In the genomic region with DNA sequence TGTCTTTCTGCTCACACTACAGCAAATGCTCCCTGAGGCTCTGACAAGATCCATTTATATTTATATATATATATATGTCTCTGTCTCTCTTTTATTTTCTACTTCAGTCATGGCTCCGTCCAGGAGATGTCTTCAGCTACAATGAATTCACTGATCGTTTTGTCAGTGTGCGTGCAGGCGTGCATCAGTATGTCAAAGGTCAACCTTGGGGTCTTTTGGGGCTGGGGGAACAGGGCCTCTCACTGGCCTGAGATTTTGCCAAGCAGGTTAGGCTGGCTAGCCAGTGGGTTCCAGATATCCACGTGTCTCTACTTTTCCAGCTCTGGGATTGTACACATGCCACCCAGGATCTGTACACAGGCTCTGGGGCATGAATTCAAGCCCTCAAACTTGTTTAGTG, we compare ENCODE assay signal across 29 mouse cellular contexts. TPM values are rescaled to one million over a fixed set of nuclear protein-coding genes. Genes with fewer than 3 reads are reported as not detected.
A peak's percentile ranks its signal among the peaks of the same experiment; 100 is the strongest.
DNase-seq lines count a peak whose midpoint lies in the region; ATAC-seq lines count a peak whose summit lies in the region.
"Had no signal": no experiment of that assay in that cellular context is flagged by ENCODE, and none has a peak within 500 bp of the region (broad histone marks: within the 10 kb centered on the region; RNA-seq: fewer than 3 reads in every experiment).

No protein-coding gene starts in this region.

- H3K9me3 ChIP-seq in hindbrain, embryonic 10.5 days, result no peaks in the 10 kb centered on the region
- no peaks in the 10 kb centered on the region for H3K9me3 ChIP-seq in hindbrain, embryonic 16.5 days (ENCODE audit: control insufficient read depth, low read length)
- H3K9me3 ChIP-seq in neural tube, embryonic 15.5 days (replicated peaks), result no peaks in the 10 kb centered on the region
- H3K9me3 ChIP-seq: embryonic facial prominence, embryonic 12.5 days; heart, embryonic 13.5 days; liver, embryonic 13.5 days; midbrain, embryonic 13.5 days had no signal

- H3K36me3 ChIP-seq in hindbrain, embryonic 10.5 days, result peaks cover 59% of the 10 kb centered on the region
- peaks cover 2% of the 10 kb centered on the region for H3K36me3 ChIP-seq in hindbrain, embryonic 16.5 days (ENCODE audit: control insufficient read depth, insufficient read depth, low read length)
- peaks cover 21% of the 10 kb centered on the region for H3K36me3 ChIP-seq in neural tube, embryonic 15.5 days

- no peak for ATAC-seq in hindbrain, embryonic 16.5 days
- ATAC-seq in neural tube, embryonic 15.5 days (ENCODE audit: low FRiP score), result no peak
- ATAC-seq: forebrain, embryonic 16.5 days; intestine, postnatal 0 days; midbrain, embryonic 13.5 days; Patski had no signal

- no peak overlapping the region for H3K4me2 ChIP-seq in hindbrain, embryonic 16.5 days (ENCODE audit: low read length)
- H3K4me2 ChIP-seq in neural tube, embryonic 15.5 days, result no peak overlapping the region
- H3K4me2 ChIP-seq: embryonic facial prominence, embryonic 12.5 days; heart, embryonic 13.5 days; liver, embryonic 13.5 days; midbrain, embryonic 13.5 days had no signal

- H3K9ac ChIP-seq in hindbrain, embryonic 16.5 days (ENCODE audit: low read depth, low read length), result no peak overlapping the region
- no peak overlapping the region for H3K9ac ChIP-seq in neural tube, embryonic 15.5 days (replicated peaks)
- H3K9ac ChIP-seq: embryonic facial prominence, embryonic 12.5 days; heart, embryonic 13.5 days; liver, embryonic 13.5 days; midbrain, embryonic 13.5 days had no signal

- H3K4me3 ChIP-seq in hindbrain, embryonic 10.5 days, result no peak overlapping the region
- H3K4me3 ChIP-seq in hindbrain, embryonic 16.5 days (ENCODE audit: low read length), result no peak overlapping the region
- H3K4me3 ChIP-seq in neural tube, embryonic 15.5 days (replicated peaks), result no peak overlapping the region
- H3K4me3 ChIP-seq: embryonic facial prominence, embryonic 12.5 days; heart, embryonic 13.5 days; liver, embryonic 13.5 days; midbrain, embryonic 13.5 days had no signal

- no peaks in the 10 kb centered on the region for H3K27me3 ChIP-seq in hindbrain, embryonic 10.5 days (ENCODE audit: insufficient read depth, poor library complexity, severe bottlenecking)
- no peaks in the 10 kb centered on the region for H3K27me3 ChIP-seq in hindbrain, embryonic 16.5 days (replicated peaks; ENCODE audit: control insufficient read depth, insufficient read depth, low read length)
- H3K27me3 ChIP-seq in neural tube, embryonic 15.5 days (replicated peaks), result no peaks in the 10 kb centered on the region
- H3K27me3 ChIP-seq: embryonic facial prominence, embryonic 12.5 days; heart, embryonic 13.5 days; liver, embryonic 13.5 days; midbrain, embryonic 13.5 days; Patski had no signal

- peak; percentile 60 for DNase-seq in embryo, embryonic 10 days (ENCODE audit: low spot score)
- no peak for DNase-seq in embryo, embryonic 11 days
- peak; percentile 35 for DNase-seq in hindbrain, embryonic 10.5 days (ENCODE audit: low spot score)
- DNase-seq in neural tube, embryonic 10.5 days (ENCODE audit: extremely low spot score, low spot score), result peak; percentile 19
- DNase-seq in frontal cortex, postnatal 25 days (ENCODE audit: low spot score in 2 of 2), result no peak
- DNase-seq: cerebellum, adult 11 months; cerebellum, adult 9-11 months; gastrocnemius, postnatal 14 days; heart, adult 11 months; heart, postnatal 10 days; kidney, postnatal 14 days; left cerebral cortex, postnatal 4 days; liver, embryonic 13.5 days; lung, adult 2 months; lung, postnatal 10 days; right cerebral cortex, postnatal 4 days; thymus, adult 18-20 months; thymus, postnatal 25 days had no signal

- 25% methylated on average over 5 of the region's 5 CpGs for WGBS in hindbrain, embryonic 10.5 days
- 34% methylated on average over 5 of the region's 5 CpGs for WGBS in hindbrain, embryonic 16.5 days
- 30% methylated on average over 5 of the region's 5 CpGs for WGBS in neural tube, embryonic 15.5 days

- peaks cover 39% of the 10 kb centered on the region for H3K4me1 ChIP-seq in hindbrain, embryonic 10.5 days (replicated peaks)
- H3K4me1 ChIP-seq in hindbrain, embryonic 16.5 days (ENCODE audit: control insufficient read depth, insufficient read depth, low read depth, low read length), result peaks cover 2% of the 10 kb centered on the region
- peaks cover 10% of the 10 kb centered on the region for H3K4me1 ChIP-seq in neural tube, embryonic 15.5 days
- H3K4me1 ChIP-seq: embryonic facial prominence, embryonic 12.5 days; midbrain, embryonic 13.5 days had no signal

- H3K27ac ChIP-seq in hindbrain, embryonic 10.5 days, result peak overlapping the region; percentile 23; the same call in 1 of the 2 replicates
- no peak overlapping the region for H3K27ac ChIP-seq in hindbrain, embryonic 16.5 days (ENCODE audit: low read depth, low read length)
- no peak overlapping the region for H3K27ac ChIP-seq in neural tube, embryonic 15.5 days (replicated peaks)
- H3K27ac ChIP-seq: embryonic facial prominence, embryonic 12.5 days; heart, embryonic 13.5 days; liver, embryonic 13.5 days; macrophage; midbrain, embryonic 13.5 days; stomach, postnatal 0 days had no signal

RNA-seq across cellular contexts. Expression of a gene that starts 55.2 kb away (rescaled TPM):
- 0.80 and 1.2 TPM in 2 replicates for polyA plus RNA-seq in hindbrain, embryonic 10.5 days (2016; fragmentation: Nextera tagmentation; extraction: Ambion mirVana)
- polyA plus RNA-seq in hindbrain, embryonic 16.5 days (2015; fragmentation: Nextera tagmentation; extraction: Ambion mirVana), result 2.3 and 2.9 TPM in 2 replicates
- polyA plus RNA-seq in neural tube, embryonic 15.5 days (2015; fragmentation: Nextera tagmentation; extraction: Ambion mirVana), result 2.7 and 3.2 TPM in 2 replicates
- polyA plus RNA-seq: macrophage; spleen, adult 2 months had no signal

Comparison
In these comparisons a context has a peak if more than half of its experiments do, and no peak if none do; other contexts are left out.
1. DNase-seq: peak in embryo, embryonic 10 days (single experiment), hindbrain, embryonic 10.5 days (single experiment) and neural tube, embryonic 10.5 days (single experiment); none in embryo, embryonic 11 days (single experiment) and frontal cortex, postnatal 25 days (0 of 2).